Mouse (Mus musculus): ENCODE measurements around the gene Prdx1. TPM values are rescaled to one million over a fixed set of nuclear protein-coding genes. Genes with fewer than 3 reads are reported as not detected.

Prdx1 gene
- total RNA-seq, 1 experiment from 2014 or later = 56.9 TPM

DNA sequence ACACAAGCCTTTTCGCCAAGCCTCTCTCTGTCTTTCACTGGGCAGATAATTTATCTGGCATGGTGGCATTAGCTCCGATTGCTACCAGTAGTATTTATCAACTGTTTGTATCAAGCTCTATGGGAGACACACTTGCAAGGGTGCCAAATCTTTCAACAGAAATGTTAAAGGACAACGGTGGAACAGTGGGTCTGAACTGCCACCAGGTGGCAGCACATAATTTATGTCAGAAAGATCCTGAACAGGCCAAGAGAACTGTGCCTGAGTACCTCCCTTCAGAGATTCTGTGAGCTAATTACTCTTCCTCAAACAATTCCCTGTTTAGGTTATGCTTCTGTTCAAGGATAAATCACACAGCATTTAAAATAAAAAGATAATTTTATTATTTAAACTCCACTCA is 34.1 kb downstream of the Prdx1 start:
- peak; percentile 45 for ATAC-seq (ENCODE audit: extremely low read depth, insufficient number of reproducible peaks, low FRiP score, poor library complexity, severe bottlenecking)

DNA sequence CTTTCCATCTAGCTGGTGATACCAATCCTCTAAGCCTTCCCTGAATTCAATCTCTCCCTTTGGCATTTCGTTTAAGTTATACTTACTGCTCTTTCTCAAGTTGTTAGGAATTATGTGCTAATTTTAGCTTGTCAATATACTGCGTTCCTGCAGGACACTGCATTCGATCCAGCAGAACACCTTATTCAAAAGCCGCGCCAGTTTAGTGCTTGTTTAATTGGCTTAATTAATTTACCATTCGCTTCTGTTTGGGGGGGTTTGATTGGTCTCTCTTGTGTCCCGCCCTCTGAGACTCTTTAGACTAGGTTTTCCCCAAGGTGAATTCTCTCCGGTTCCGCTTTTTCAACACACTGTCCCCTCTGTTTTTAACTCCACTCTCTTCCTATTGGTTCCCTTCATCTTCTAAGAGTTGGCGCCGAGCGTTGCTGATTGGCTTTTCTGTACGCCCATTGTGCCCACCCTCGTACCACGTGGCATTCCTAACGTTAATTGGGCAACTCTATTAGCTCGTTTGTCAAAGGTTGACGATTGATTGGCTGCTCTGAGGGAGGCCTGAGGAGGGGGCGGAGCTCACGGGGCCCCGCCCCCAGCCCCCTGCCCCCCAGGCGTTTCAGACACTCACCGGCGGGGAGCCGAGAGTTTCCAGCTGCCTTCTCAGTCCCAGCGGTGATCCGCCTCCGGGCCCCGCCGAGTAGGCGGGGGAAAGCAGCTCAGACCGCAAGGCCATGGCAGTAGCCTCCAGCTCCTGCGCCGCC is 35.2 kb downstream of the Prdx1 start, which contains the start of gene Tesk2:
Gene Tesk2, plus strand, starts transcription at position 606 of the 755 bp plus-strand sequence.
- ATAC-seq (ENCODE audit: extremely low read depth, insufficient number of reproducible peaks, low FRiP score, poor library complexity, severe bottlenecking) = peak; percentile 95

DNA sequence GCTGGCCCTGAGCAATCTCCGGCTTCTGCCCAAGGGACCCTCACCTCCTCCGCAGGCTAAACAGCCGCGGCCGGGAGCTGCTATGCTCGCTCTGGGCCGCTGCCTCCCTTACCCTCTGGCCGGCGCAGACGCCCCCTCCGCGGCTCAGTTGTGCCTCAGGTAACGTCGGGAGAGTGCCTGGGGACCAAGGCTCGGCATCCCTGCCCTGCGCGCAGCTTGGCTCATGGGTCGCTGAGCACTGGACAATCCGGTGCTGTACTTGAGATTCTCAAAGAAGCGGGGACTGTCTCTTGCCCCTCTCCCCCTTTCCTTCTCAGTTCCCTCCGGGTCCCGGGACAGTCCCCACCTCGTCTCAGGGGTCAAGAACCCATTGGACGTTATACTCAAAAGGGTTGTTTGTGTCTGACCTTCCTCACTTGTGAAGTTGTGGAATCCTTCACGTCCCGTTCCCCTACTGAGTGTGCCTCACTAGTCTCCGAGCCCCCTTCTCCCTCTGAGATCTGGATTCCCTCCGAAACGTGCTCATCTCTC is 35.8 kb downstream of the Prdx1 start:
- no peak for ATAC-seq (ENCODE audit: extremely low read depth, insufficient number of reproducible peaks, low FRiP score, poor library complexity, severe bottlenecking)

DNA sequence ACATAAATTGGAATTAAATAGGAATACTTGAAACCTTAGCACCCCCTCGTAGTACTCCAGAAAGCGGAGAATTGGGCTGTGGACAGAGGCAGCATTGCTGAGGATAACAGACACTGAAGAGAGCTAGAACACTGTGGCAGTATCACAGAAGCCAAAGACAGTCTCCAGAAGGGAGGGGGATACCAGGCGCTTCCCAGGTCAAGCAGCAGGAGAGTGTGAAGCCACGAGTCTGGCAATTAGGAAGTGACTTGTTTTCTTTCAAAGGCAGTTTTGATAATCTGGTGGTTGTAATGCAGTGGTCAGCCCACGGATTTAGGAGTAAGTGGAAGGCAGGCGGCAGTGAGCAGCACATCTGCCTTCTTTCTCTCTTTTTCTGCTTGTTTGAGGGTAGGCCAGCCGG is 36.9 kb downstream of the Prdx1 start:
- no peak for ATAC-seq (ENCODE audit: extremely low read depth, insufficient number of reproducible peaks, low FRiP score, poor library complexity, severe bottlenecking)

DNA sequence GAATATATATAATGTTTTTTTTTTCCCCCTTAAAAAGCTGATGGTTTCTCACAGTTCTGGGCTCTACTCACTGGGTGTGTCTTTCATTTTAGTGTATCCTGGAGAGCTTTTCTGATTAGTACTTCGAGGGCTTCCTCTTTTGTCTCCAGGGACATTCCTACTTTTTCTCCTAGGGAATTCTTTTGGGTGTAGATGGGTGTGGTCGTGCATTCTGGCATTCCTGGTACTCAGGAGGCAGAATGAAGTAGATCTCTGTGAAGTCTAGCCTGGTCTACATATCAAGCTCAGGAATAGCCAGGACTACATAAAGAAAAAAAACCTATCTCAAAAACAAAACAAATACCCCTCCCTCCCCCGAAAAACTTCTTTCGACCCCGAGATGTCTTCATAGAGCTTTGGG is 40.1 kb downstream of the Prdx1 start:
- no peak for ATAC-seq (ENCODE audit: extremely low read depth, insufficient number of reproducible peaks, low FRiP score, poor library complexity, severe bottlenecking)

DNA sequence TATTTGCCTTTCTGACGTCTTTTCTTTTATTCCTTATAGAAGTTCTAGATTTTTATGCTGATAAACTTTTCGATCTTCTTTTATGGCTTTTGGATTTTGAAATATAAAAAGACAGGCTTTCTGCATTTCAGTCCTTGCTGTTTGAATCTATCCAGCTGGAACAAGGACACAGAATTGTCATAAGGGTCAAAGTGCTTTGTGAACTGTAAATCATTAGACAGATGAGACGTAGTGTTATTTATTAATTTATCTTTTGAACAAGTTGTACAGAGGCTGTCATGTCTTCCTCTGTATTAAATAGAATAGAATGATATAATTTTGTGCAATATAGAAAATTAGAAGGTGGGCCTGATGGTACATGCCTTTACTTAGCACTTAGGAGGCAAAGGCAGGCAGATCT is 42.1 kb downstream of the Prdx1 start:
- ATAC-seq (ENCODE audit: extremely low read depth, insufficient number of reproducible peaks, low FRiP score, poor library complexity, severe bottlenecking) = no peak

DNA sequence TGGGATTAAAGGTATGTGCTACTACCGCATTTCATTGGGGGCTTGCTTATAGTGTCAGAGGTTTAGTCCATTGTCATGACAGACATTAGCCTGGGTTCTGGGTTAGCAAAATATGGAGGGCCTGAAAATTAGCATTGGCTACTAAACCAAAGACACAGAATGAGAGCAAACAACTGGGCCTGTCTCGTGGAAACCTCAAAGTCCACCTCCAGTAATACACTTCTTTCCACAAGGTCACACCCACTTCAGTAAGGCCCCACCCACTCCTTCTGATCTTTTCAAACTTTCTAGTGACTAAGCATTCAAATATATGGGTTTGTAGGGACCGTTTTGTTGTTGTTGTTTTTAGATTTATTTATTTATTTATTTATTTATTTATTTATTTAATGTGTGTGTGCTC is 44.2 kb downstream of the Prdx1 start:
- no peak for ATAC-seq (ENCODE audit: extremely low read depth, insufficient number of reproducible peaks, low FRiP score, poor library complexity, severe bottlenecking)

DNA sequence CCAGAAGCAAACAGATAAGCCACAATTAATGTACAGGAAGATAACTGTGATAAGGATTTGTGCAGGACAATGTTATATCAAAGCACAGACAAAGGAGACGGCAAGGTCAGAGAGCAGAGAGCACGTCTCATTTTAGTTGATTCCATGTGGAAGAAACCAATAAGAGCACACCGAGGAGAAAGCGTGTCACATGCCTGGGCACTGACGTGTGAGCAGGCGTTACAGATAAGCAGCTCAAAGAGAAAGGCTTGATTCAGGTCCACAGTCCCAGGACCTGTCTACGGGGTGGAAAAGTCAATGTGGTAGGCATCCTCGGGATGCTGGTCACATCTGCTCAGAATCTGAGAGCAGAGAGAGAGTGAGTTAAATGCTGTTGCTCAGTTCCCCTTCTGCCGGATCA is 45.7 kb downstream of the Prdx1 start:
- ATAC-seq (ENCODE audit: extremely low read depth, insufficient number of reproducible peaks, low FRiP score, poor library complexity, severe bottlenecking) = no peak

DNA sequence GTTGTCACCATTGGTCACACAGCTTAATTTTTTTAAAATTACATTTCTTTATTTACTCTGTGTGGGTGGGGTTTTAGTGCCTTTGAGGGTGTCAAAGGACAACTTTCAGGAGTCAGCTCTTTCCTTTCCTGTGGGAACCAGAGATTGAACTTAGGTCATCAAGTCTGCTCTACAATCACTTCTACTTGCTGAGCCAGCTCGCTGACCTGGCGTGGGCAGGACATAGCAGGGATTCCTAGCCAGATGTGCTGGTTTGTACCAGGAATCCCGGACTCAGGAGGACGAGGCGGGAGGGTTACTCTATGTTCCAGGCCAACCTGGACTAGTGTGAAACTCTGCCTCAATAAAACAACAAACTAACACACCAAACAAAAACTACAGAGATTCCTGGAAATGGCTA is 47.0 kb downstream of the Prdx1 start:
- no peak for ATAC-seq (ENCODE audit: extremely low read depth, insufficient number of reproducible peaks, low FRiP score, poor library complexity, severe bottlenecking)

DNA sequence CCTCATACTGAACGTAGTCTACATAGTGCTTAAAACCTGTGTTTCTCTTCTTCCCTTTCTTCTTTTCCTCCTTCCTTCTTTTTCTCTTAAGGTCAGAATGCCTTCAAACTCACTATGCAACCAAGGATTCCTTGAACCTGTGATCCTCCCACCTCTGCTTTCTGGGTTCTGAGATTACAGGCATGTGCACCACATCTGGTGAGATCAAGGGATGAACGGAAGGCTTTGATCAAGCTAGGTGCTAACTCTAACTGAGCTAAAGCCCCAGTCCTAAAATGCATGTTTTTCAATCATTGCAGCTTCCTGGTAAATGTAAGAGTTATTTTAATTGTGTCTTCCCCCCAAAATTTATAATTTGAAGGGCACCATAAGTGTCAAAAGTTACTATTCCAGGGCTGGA is 49.7 kb downstream of the Prdx1 start:
- no peak for ATAC-seq (ENCODE audit: extremely low read depth, insufficient number of reproducible peaks, low FRiP score, poor library complexity, severe bottlenecking)

DNA sequence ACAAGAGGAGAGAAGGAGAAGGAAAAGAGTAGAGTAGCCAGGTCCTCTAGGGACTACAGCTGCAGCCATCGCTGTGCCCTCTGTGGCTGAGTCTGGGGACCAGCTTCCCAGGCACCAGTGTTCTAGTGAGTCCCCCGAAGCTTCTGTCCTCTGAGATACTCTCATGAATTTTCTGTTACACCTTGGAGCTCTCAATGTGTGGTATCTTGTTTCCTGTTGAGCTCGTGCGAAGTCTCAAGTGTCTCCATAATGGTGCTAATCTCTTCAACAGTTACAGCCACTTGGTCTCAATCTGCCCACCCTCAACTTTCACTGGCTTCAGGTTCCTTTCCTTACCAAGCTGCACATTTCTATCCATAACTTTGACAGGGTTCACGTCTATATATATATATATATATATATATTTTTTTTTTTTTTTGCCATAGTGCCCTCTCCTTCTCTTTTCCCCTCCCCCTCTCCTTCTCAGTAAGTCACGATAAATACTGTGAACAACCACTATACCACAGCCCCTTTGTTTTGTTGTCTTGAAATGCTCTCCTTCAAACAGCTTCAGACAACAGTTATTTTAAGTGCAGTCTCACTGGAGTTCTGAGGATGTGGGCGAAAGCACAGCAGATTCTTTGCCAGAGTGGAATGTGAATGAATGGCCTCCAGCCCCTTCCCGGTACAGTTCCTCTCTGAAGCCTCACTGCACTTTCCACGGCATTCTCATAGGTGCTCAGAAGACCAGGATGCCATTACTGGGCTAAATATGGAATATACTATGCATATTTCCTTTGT is 53.8 kb downstream of the Prdx1 start:
- no peak for ATAC-seq (ENCODE audit: extremely low read depth, insufficient number of reproducible peaks, low FRiP score, poor library complexity, severe bottlenecking)

DNA sequence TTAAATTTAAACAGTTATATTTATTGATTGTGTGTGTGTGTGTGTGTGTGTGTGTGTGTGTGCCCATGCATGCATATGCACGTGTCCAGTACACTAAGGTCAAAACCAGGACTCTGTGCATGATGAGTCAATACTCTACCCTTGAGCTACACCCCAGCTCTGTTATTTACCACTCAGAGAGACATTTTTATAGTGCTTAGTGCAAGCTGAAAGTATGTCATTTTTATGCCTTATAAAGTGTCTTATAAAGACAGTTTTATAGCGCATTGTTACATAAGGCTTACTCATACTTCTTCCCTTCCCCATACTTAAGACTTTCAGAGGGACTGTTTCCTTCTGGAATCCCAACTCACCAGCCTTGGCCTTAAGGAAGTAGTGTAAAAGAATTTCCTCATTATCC is 64.4 kb downstream of the Prdx1 start:
- ATAC-seq (ENCODE audit: extremely low read depth, insufficient number of reproducible peaks, low FRiP score, poor library complexity, severe bottlenecking) = no peak

Other genes starting within 250 kb of the Prdx1 start
- 8.1 and 9.0 TPM in 2 replicates for gene Mast2, start 221.4 kb upstream of the Prdx1 start, total RNA-seq (2017)
- 7.1 and 11.1 TPM in 2 replicates for gene Ipp, start 178.0 kb upstream of the Prdx1 start, total RNA-seq (2017)
- 7.9 and 10.1 TPM in 2 replicates for gene Tmem69, start 129.6 kb upstream of the Prdx1 start, total RNA-seq (2017)
- gene Gpbp1l1, start 127.9 kb upstream of the Prdx1 start, total RNA-seq (2017) = 300 and 312 TPM in 2 replicates
- gene Ccdc17, start 88.9 kb upstream of the Prdx1 start, total RNA-seq (2017) = 7.2 and 14.2 TPM in 2 replicates
- 88.5 and 105 TPM in 2 replicates for gene Nasp, start 57.6 kb upstream of the Prdx1 start, total RNA-seq (2017)
- gene Akr1a1, start 33.9 kb upstream of the Prdx1 start, total RNA-seq (2017) = 175 and 178 TPM in 2 replicates
- 2.6 and 2.8 TPM in 2 replicates for gene Mmachc, start 22.9 kb downstream of the Prdx1 start, total RNA-seq (2017)
- gene Ccdc163, start 23.0 kb downstream of the Prdx1 start, total RNA-seq (2017) = 17.4 and 18.3 TPM in 2 replicates
- 9.3 and 14.5 TPM in 2 replicates for gene Tesk2, start 35.4 kb downstream of the Prdx1 start, total RNA-seq (2017)
- 43.6 and 47.6 TPM in 2 replicates for gene Toe1, start 122.1 kb downstream of the Prdx1 start, total RNA-seq (2017)
- 8.4 and 9.1 TPM in 2 replicates for gene Mutyh, start 122.2 kb downstream of the Prdx1 start, total RNA-seq (2017)
- not detected in 2 replicates for gene Hpdl, start 136.2 kb downstream of the Prdx1 start, total RNA-seq (2017)
- gene Zswim5, start 191.8 kb downstream of the Prdx1 start, total RNA-seq (2017) = 0.12 TPM in 1 of 2 replicates, not detected in the other